Mouse (Mus musculus) MEL (cell line): ENCODE results near the gene Kcnab3.

Source experiments
- CHD2 ChIP-seq: IDR thresholded peaks from 2 replicates; pipeline ENCODE4 v1.6.1; 2011; ENCODE audit warnings: low read length, improper control_type of control experiment
- CTCF ChIP-seq, 3 experiments: IDR thresholded peaks in 2 of 3; conservative IDR thresholded peaks in 1 of 3; 2 replicates each; pipeline ENCODE4 v1.5.1; 2011 to 2012; ENCODE audit warnings: low read length in 3 of 3, low read depth in 2 of 3, mild to moderate bottlenecking in 2 of 3, improper control_type of control experiment in 1 of 3, inconsistent platforms in 1 of 3, mixed read lengths in 1 of 3, moderate library complexity in 1 of 3; ENCODE audit not compliant: control insufficient read depth in 1 of 3, insufficient read depth in 1 of 3, poor library complexity in 1 of 3, severe bottlenecking in 1 of 3
- EP300 ChIP-seq, 2 experiments: IDR thresholded peaks; 2 replicates each; pipeline ENCODE4 v1.6.1; 2011; ENCODE audit warnings: improper control_type of control experiment in 2 of 2, low read length in 2 of 2, low read depth in 1 of 2, mild to moderate bottlenecking in 1 of 2
- HCFC1 ChIP-seq: IDR thresholded peaks from 2 replicates; pipeline ENCODE4 v1.6.1; 2012; ENCODE audit warnings: low read depth, mild to moderate bottlenecking, inconsistent platforms, low read length, improper control_type of control experiment, moderate library complexity
- KAT2A ChIP-seq: conservative IDR thresholded peaks from 2 replicates; pipeline ENCODE4 v1.6.1; 2012; ENCODE audit warnings: low read depth, low read length, improper control_type of control experiment, inconsistent platforms
- MYB ChIP-seq: IDR thresholded peaks from 2 replicates; pipeline ENCODE4 v1.6.1; 2011; ENCODE audit warnings: mild to moderate bottlenecking, low read depth, low read length, improper control_type of control experiment
- NRF1 ChIP-seq: IDR thresholded peaks from 2 replicates; pipeline ENCODE4 v1.6.1; 2014; ENCODE audit warnings: low read depth, mild to moderate bottlenecking, inconsistent platforms, low read length, improper control_type of control experiment, moderate library complexity; ENCODE audit not compliant: poor library complexity, insufficient read depth, severe bottlenecking
- POLR2A ChIP-seq, 2 experiments: IDR thresholded peaks; 2 replicates each; pipeline ENCODE4 v1.6.1; 2011 to 2012; ENCODE audit warnings: low read length in 2 of 2, mild to moderate bottlenecking in 2 of 2, control low read depth in 1 of 2, improper control_type of control experiment in 1 of 2, low read depth in 1 of 2, moderate library complexity in 1 of 2; ENCODE audit not compliant: control insufficient read depth in 1 of 2, insufficient read depth in 1 of 2, poor library complexity in 1 of 2
- SMC3 ChIP-seq: IDR thresholded peaks from 2 replicates; pipeline ENCODE4 v1.6.1; 2011; ENCODE audit warnings: low read depth, low read length, improper control_type of control experiment
- USF1 ChIP-seq: IDR thresholded peaks from 2 replicates; pipeline ENCODE4 v1.6.1; 2014; ENCODE audit warnings: low read depth, mild to moderate bottlenecking, inconsistent platforms, low read length, improper control_type of control experiment, moderate library complexity
- ZC3H11A ChIP-seq: IDR thresholded peaks from 2 replicates; pipeline ENCODE4 v1.6.1; 2012; ENCODE audit warnings: low read depth, mild to moderate bottlenecking, inconsistent platforms, low read length, improper control_type of control experiment

GRCm38 (mm10) chr11:69332713-69333253, 6.7 kb downstream of the Kcnab3 start:
- TF ChIP-seq SMC3 (no peak), CTCF (IDR thresholded peaks at IDR 0.05 in 2 of 3, conservative IDR thresholded peaks at IDR 0.05 in 1 of 3; ENCODE audit: control insufficient read depth in 1 of 3, insufficient read depth in 1 of 3, low read depth in 2 of 3, low read length in 3 of 3, poor library complexity in 1 of 3, severe bottlenecking in 1 of 3) (no peak), KAT2A (no peak), HCFC1 (no peak), ZC3H11A (no peak), POLR2A (IDR thresholded peaks at IDR 0.05; ENCODE audit: control insufficient read depth in 1 of 2, insufficient read depth in 1 of 2, low read depth in 1 of 2, low read length in 2 of 2, poor library complexity in 1 of 2) (no peak), EP300 (IDR thresholded peaks at IDR 0.05; ENCODE audit: low read depth in 1 of 2, low read length in 2 of 2) (no peak), MYB (no peak), NRF1 (no peak), CHD2 (no peak), USF1 (no peak)
